Mouse (Mus musculus) cerebellum, adult 2 months (tissue): ENCODE measurements at regions not wholly inside any gene's neighbourhood (a gene's known extent, or its start where the extent isn't known, plus 50 kb on each side); places are given as distances from the start of the nearest gene placed in this dataset.

Experiments
- DNase-seq, 2 experiments: peaks; one replicate each; pipeline ENCODE4 v3.0.0; 2021
- H3K27ac ChIP-seq: fragments of 200-500 bp; 2 replicates; pipeline ENCODE4 v1.5.1; 2012; ENCODE audit warnings: low read length, control low read depth, inconsistent platforms; ENCODE audit not compliant: insufficient read depth
- H3K27me3 ChIP-seq: fragments of 200-500 bp; 2 replicates; pipeline ENCODE4 v1.6.1; 2012; ENCODE audit warnings: inconsistent platforms, mild to moderate bottlenecking, low read length, moderate library complexity; ENCODE audit not compliant: control insufficient read depth, insufficient read depth
- H3K4me1 ChIP-seq: fragments of 200-500 bp; 2 replicates; pipeline ENCODE4 v1.6.1; 2011; ENCODE audit warnings: low read length; ENCODE audit not compliant: control insufficient read depth, insufficient read depth
- H3K4me3 ChIP-seq: fragments of 200-500 bp; replicated peaks from 2 replicates; pipeline ENCODE3; 2011; ENCODE audit warnings: mild to moderate bottlenecking, low read depth, low read length, control low read depth; ENCODE audit not compliant: insufficient read depth
- CTCF ChIP-seq: fragments of 200-500 bp; IDR thresholded peaks from 2 replicates; pipeline ENCODE4 v1.5.1; 2011; ENCODE audit warnings: low read depth, mild to moderate bottlenecking, control low read depth, low read length, moderate library complexity, borderline replicate concordance; ENCODE audit not compliant: insufficient read depth
- POLR2A ChIP-seq: fragments of 200-500 bp; IDR thresholded peaks from 2 replicates; pipeline ENCODE4 v1.6.1; 2011; ENCODE audit warnings: low read length, control low read depth, borderline replicate concordance; ENCODE audit not compliant: insufficient read depth
- WGBS: fragments of 180-500 bp; shearing (Covaris S2); methylation state at CpG from one replicate; pipeline ENCODE4 v1.1.7; 2018; 5-methylcytosine and 5-hydroxymethylcytosine counted together

DNA sequence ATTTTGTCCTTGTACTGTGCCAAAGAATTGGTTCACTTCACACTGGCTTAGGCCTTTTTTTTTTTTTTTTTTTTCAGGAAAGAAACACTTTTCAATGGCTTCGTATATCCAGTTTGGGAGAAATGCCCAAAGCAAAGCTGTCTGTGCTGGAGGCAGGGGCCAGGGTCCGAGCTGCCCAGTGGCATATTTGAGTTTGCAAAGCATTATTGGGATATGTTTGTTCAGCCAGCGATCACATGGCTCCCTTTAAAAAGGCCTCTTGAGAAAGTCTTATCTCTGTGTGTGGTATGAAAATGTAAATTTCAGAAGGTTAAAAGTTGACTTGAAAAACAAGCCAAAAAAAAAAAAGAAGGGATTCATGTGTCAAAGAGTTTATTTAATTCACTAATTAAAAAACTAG lies 130.1 kb downstream of the 1500009L16Rik start:
- TF ChIP-seq POLR2A (no peak), CTCF (no peak)
- Histone ChIP-seq H3K27ac (no peak overlapping the region), H3K27me3 (no peaks in the 10 kb centered on the region), H3K4me1 (no peaks in the 10 kb centered on the region), H3K4me3 (no peak overlapping the region)
- 69% methylated on average over 3 of the region's 3 CpGs for WGBS
- no peak for DNase-seq

GRCm38 (mm10) chr10:83857794-83858442 lies 135.3 kb downstream of the 1500009L16Rik start:
- WGBS = 69% methylated on average over 14 of the region's 14 CpGs
- Histone ChIP-seq H3K4me1 (no peaks in the 10 kb centered on the region; the same call in 1 of the 2 replicates), H3K27ac (no peak overlapping the region), H3K4me3 (no peak overlapping the region), H3K27me3 (no peaks in the 10 kb centered on the region)
- peak in 1 of 2 experiments; percentile 5 for DNase-seq
- TF ChIP-seq POLR2A = no peak

DNA sequence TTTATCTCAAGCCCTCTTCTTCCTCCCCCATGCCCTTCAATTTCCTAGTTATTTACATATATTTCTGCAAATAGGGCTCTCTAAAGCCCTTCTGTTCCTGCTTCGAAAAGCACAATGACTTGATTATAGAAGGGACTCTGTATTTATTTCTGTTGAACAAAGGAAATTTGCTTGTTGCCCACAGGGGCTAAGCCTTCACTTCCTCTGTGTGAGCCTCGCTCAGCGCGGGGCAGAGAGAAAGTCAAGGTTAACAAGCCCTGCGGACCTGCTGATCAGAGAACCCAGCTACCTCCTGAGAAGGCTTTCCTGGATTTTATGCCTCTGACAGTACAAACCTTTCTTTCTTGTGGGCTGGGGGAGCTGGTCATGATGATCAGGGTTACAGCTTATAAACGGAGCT lies 136.0 kb downstream of the 1500009L16Rik start:
- H3K27ac ChIP-seq = no peak overlapping the region
- DNase-seq = no peak
- H3K4me3 ChIP-seq = no peak overlapping the region
- TF ChIP-seq CTCF = no peak
- TF ChIP-seq POLR2A = no peak
- no peaks in the 10 kb centered on the region; the same call in 1 of the 2 replicates for H3K4me1 ChIP-seq
- 83% methylated on average over 6 of the region's 6 CpGs for WGBS
- no peaks in the 10 kb centered on the region for H3K27me3 ChIP-seq

DNA sequence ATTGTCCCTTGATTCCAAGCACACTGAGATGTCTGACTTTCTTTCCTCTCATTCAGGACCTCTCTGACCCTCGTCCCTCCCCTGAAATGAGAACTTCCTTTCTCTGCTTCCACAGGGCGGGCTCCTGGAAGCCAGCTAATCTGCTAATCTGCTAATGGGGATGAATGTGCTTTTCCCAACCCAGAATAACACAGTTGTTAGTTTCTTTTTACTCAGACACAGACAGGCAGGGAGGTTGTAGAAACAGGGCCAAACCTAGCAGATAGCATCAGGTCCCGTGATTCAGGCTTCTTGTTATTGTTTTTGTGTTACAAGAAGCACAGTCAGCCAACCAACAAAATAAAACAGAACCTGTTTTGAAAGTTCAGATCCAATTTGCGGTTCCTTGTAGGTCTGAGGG lies 137.0 kb downstream of the 1500009L16Rik start:
- WGBS = 92% methylated on average over 4 of the region's 4 CpGs
- Histone ChIP-seq H3K4me3 (no peak overlapping the region), H3K27ac (no peak overlapping the region), H3K27me3 (no peaks in the 10 kb centered on the region), H3K4me1 (no peaks in the 10 kb centered on the region; the same call in 1 of the 2 replicates)
- no peak for DNase-seq
- no peak for TF ChIP-seq CTCF
- no peak for TF ChIP-seq POLR2A

DNA sequence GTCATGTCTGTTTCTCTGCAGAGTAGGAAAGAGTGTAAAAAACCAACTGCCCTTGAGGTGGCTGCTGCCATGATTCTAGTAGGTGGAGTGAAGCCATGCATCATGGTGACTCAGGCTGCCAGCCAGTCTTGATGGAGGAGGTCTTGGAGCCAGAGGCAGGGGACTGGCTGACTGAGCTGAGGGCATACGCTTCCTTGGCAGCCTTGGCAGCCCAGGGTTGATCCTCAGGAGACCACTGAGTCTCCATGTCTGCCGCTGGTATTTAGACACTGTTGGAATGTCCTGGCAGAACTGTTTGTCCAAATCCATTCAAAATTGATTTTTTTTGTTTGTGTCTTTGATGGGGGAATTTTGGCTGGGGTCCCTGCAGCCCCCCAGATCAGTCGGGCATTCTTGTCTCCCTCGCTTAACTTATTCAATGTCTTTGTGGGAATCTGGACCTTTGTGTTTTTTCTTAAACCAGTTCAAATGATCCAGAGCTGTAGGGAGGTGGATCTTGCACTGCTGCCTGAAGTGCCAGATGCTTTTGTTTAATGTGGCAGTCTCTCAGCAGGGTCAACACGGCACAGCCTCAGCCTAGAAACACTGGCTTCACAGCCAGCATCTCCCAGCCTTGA lies 139.0 kb downstream of the 1500009L16Rik start:
- TF ChIP-seq CTCF (no peak), POLR2A (no peak)
- no peaks in the 10 kb centered on the region; the same call in 1 of the 2 replicates for H3K4me1 ChIP-seq
- no peaks in the 10 kb centered on the region for H3K27me3 ChIP-seq
- 15% methylated on average over 5 of the region's 5 CpGs for WGBS
- no peak overlapping the region for H3K4me3 ChIP-seq
- peak in 1 of 2 experiments; percentile 28 for DNase-seq
- H3K27ac ChIP-seq = no peak overlapping the region

DNA sequence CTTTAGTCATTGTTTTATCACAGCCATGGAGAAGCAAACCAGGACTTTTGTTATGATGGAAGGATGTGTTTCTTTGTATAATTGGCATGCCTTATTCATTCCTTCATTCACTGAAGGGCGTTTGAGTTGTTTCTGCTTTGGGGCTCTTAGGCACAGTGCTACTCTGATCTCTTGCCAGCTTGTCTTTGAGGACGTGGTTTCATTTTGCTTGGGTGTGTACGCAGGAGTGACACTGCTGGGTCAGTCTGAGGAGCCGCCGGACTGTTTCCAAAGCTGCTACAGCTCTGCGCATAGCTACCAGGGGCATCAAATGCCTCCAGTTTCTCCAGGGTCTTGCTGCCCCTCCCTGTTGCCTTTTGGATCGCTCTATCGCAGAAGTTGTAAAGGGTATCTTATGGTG lies 141.9 kb downstream of the 1500009L16Rik start:
- no peaks in the 10 kb centered on the region for H3K27me3 ChIP-seq
- no peak for DNase-seq
- no peak overlapping the region for H3K4me3 ChIP-seq
- WGBS = 46% methylated on average over 8 of the region's 8 CpGs
- no peaks in the 10 kb centered on the region; the same call in 1 of the 2 replicates for H3K4me1 ChIP-seq
- H3K27ac ChIP-seq = no peak overlapping the region
- TF ChIP-seq POLR2A (no peak), CTCF (no peak)

DNA sequence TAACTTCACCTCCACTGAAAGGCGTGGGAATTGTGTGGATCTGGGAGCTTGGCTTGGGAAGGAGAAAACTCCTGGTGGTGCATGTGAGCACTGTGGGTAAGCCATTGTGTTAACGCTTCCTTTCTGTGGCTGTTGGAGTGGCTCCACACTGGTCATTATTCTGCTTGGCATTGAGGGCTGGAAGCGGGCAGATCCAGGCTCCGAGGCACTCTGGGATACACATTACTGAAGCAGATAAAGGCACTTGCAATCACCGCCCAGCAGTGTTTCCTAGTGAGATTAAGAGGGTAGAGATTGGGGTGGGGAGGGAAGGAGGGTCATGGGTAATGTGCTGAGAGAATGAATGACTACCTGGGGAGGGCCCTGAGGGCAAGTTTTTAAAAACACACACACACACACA lies 143.3 kb downstream of the 1500009L16Rik start:
- DNase-seq = no peak
- 38% methylated on average over 5 of the region's 5 CpGs for WGBS
- no peak overlapping the region for H3K4me3 ChIP-seq
- no peak for TF ChIP-seq CTCF
- TF ChIP-seq POLR2A = no peak
- H3K4me1 ChIP-seq = no peaks in the 10 kb centered on the region; the same call in 1 of the 2 replicates
- no peak overlapping the region for H3K27ac ChIP-seq
- no peaks in the 10 kb centered on the region for H3K27me3 ChIP-seq

- H3K27me3 ChIP-seq = no peaks in the 10 kb centered on the region
- TF ChIP-seq POLR2A = no peak
- TF ChIP-seq CTCF = no peak
- no peaks in the 10 kb centered on the region for H3K4me1 ChIP-seq
- H3K27ac ChIP-seq = no peak overlapping the region
- no peak overlapping the region for H3K4me3 ChIP-seq
- DNase-seq = no peak
- WGBS = 56% methylated on average over 4 of the region's 4 CpGs
Measured at GRCm38 (mm10) chr10:83871736-83872400, 149.2 kb downstream of the 1500009L16Rik start.
